Mouse (Mus musculus) ovary, postnatal 36 days (tissue): Measurements from ENCODE around the gene Med27.

Source experiments
- DNase-seq: peaks from one replicate; pipeline ENCODE4 v3.0.0; 2022; ENCODE audit warnings: low spot score, mixed read lengths

The Med27 gene

GRCm38 (mm10) chr2:29437111-29437510, 90.5 kb downstream of the Med27 start:
- DNase-seq = no peak

DNA sequence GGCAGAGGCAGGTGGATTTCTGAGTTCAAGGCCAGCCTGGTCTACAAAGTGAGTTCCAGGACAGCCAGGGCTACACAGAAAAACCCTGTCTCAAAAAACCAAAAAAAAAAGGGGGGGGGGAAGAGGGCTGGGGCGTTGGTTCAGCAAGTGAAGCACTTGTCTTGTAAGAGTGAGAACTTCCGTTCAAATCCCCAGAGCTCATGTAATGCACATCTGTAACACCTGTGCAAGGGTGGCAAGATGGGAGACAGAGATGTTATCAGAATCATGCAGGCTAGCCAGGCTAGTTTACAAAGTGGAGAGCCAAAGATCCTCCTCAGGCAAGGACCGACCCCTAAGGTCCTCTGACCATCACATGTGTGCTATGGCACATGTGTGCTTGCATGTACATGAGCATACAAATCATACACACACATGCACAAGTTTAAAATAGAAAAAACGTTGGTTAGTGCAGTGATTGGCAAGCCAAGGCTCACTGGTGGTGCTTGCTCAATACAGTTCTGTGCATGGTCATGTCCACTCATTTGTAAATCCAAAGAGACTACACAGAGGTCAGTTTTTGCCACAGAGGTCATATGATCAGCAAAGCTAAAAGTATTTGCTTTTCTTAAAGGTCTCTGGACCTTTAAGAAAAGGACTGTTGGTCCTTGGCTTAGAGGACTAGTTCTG, 91.4 kb downstream of the Med27 start:
- DNase-seq = no peak

DNA sequence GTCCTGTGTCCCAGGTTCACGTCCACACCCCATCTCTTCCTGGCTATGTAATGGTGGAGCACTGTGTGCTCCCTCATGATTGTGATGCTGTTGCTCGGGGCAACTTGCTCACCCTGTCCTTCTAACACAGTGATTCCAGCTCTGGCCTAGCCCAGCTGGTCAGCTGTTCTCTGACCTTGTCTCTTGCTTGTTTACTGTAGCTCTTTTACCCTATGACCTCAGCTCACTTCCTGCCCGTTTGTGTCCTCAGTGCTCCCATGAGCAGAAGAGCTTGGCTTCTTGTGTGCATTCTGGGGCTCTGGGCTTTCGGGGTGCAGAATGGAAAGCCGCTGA, 91.9 kb downstream of the Med27 start:
- no peak for DNase-seq

GRCm38 (mm10) chr2:29438986-29439385, 92.4 kb downstream of the Med27 start:
- DNase-seq = no peak

DNA sequence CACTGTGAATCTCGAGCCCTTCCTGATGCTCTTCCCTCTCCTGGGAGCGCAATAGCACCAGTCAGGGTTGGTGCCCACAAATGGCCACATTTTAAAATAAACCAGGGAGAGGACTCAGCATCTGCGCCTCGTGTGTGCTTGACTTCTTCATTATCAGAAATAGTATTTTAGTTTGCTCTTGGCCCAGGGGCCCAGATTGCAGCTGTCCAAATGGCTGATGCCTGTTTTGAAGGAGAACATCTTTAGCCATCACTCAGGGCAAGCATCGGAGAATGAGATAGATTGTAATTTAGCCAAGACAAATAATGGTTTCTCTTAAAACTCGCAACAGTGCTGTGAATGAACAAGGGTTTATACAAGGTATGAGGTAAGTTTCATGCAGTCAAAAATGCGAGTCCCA, 92.8 kb downstream of the Med27 start:
- no peak for DNase-seq

DNA sequence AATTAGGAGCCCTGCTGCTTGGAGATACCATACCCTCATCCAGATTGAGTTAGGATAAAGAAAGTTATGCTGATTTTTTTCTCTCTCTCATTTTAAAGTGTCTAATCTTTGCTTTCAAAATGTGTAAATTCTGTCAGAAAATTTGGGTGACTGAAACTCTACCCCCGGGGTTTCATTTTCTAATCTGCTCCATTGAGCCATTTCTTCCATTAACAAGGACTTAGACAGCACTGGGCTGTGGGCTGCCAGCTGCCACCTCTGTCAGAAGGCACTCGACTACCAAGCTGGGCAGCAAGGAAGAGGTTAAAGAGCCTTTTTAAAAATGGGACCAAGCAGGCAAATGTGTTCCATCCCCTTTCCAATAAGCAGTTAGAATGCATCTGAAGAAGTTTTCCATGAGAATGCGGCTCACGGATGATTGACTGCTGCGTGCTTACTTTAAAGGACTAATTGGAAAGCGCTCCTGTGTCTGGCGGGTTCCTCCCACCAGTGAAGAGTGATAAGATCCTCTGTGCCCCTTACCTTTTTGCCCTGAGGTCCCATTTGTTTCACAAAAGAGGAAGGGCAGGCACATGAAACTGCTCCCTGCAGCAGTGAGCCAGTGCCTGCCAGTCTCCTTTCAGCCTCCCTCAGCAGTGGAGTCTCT, 93.4 kb downstream of the Med27 start:
- DNase-seq = no peak

DNA sequence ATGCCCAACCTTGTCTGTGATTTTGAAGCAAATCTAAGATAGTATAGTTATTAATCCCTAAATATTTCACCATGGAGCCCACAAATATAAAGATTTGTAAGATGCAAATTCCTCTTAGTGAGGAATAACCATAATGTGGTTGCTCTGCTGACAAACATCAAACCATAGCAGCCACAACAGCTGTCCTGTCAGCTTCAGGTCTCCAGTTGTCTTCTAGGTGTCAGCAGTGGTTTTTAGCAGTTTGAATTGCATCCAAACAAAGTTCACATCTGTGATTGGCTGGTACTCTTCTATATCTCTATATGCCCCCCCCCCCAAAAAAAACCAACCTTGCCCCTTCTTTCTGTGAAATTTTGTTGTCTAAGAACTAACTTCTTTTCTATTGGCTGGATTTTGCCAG, 95.7 kb downstream of the Med27 start:
- DNase-seq = no peak

- DNase-seq = no peak
Observed at GRCm38 (mm10) chr2:29443626-29444217, 97.1 kb downstream of the Med27 start.

GRCm38 (mm10) chr2:29448476-29449002, 101.9 kb downstream of the Med27 start:
- DNase-seq = no peak

DNA sequence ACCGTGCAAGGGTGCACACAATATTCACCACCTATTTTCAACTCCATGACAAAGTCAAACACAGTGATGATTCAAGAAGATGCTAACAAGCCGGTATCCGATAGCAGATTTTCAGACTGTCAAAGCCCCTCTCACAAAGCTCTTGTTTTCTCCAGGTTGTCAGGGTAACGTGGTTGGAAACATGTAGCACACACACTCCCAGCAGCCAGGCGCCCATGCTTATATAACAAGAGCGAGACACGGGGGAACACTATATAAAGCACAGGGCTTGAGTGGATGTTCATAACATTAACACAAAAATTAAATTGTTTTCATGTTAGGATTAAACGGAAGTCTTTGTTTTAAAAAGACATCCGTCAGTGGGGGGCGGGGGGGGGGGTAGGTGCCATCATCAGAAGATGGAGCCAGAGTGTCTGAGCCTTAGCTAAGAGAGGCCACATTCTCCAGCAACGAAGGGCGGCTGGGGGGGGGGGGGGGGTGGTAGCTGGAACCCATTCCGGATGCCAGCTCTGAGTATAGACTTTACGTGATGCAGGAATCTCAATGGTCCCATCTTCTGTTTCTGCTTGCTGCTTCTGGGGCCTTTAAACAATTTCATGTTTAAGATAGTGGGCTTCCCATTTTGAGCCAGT, 104.9 kb downstream of the Med27 start:
- no peak for DNase-seq

DNA sequence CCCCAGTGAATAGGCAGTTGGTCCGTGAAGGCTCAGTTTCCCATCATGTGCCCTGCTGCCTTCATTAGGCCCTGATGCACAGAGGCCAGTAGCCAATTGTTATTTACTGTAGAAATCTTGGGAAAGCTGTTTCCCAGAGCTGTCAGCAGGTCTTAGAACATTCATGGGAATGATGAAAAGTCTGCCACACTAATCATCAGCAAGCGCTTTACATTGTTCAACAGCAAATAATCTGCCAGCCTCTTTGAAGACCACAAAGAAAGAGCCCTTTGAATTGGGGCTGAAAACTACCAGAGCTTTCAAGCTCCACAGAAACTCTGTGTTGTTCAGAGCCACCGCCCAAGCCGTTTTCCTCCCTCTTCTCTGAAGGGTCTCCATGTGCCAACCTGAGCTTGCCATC, 106.8 kb downstream of the Med27 start:
- no peak for DNase-seq

DNA sequence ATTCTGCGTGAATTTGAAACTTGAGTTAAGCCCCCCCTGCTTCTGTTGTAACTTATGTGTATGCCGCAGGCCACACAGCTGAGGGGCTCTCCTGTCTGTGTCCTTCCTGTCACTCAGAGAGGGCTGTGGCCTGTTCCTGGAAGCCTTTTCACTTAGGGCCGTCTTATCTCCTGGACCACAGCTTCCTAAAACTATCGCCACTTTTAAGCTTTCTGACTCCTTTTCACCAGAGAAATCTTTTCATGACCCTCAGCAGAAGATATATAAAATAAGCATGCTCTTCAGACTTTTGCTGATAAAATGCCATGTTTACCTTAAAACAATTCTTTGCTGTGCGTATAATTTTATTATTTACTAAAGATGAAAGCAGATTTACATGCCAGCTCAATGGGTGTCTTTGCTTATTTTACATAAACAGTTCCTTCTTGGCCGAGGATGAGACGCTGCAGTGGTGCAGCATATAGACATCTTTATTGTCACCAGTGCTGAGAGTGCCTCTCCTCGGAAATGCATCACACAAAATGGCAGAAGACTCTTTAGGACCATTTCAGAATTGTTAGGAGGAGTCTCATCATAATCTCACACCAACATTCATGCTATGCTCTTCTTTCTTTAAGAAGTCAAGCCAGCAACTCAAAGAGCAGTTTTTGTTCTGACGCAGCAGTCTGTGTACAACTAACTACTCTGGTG, 110.2 kb downstream of the Med27 start:
- no peak for DNase-seq

GRCm38 (mm10) chr2:29457677-29458076, 111.1 kb downstream of the Med27 start:
- no peak for DNase-seq

- no peak for DNase-seq
Observed at GRCm38 (mm10) chr2:29458346-29458950, 111.8 kb downstream of the Med27 start.

DNA sequence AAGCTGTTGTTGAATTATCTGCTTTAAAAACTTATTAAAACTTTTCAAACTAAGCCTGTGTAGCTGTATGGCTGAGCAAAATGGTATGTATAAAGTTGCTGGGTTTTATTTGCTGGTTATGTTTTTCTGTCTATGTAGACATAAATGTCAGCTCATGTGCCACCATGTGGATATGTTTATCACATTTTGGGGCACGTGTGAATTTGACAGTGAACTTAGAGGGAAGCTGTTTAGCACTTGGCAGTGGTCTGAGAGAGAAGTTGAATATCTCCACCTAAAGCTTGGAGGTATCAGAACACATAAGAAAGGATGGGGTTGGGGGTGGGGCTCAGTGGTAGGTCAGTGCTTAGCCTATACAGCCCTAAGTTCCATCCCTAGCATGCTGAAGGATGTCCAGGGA, 113.0 kb downstream of the Med27 start:
- DNase-seq = no peak

DNA sequence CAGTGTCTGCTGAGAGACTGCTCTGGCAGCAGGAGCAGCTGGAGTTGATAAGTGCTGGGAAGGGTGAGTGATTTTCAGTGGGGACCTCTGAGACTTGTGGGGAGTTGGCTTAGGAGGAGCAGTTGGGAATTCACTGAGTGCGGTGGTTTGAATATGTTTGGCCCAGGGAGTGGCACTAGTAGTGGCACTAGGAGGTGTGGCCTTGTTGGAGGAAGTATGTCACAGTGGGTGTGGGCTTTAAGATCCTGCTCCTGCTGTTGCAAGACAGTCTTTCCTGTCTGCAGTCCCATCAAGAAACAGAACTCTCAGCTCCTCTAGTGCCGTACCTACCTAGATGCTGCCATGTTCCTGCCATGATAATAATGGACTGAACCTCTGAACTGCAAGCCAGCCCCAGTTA, 115.2 kb downstream of the Med27 start:
- DNase-seq = no peak

DNA sequence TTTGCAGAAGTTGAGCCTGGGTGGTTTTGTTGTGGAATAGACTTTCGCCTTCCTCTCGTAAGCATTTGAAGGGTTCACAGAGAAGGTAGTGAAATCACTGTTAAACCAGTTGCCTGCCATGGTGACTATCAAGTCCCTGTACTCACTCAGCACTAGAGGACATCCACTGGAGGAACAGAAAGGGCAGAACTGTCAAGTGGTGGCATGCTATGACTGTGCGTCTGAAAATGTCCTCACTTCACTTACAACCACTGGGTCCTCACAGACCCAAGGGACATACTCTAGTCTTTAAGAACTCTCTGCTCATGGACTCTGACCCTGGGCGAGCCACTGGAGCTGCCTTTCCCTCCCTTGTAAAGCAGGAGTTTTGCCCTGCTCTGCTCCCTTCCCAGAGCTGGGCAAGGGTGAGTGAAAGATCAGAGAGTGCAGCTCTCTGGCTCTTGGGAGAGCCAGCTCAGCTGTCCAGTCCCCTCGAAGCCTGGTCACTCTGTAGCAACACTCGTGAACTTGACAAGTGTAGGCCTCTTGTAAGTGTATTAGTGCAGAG, 116.5 kb downstream of the Med27 start:
- DNase-seq = no peak

DNA sequence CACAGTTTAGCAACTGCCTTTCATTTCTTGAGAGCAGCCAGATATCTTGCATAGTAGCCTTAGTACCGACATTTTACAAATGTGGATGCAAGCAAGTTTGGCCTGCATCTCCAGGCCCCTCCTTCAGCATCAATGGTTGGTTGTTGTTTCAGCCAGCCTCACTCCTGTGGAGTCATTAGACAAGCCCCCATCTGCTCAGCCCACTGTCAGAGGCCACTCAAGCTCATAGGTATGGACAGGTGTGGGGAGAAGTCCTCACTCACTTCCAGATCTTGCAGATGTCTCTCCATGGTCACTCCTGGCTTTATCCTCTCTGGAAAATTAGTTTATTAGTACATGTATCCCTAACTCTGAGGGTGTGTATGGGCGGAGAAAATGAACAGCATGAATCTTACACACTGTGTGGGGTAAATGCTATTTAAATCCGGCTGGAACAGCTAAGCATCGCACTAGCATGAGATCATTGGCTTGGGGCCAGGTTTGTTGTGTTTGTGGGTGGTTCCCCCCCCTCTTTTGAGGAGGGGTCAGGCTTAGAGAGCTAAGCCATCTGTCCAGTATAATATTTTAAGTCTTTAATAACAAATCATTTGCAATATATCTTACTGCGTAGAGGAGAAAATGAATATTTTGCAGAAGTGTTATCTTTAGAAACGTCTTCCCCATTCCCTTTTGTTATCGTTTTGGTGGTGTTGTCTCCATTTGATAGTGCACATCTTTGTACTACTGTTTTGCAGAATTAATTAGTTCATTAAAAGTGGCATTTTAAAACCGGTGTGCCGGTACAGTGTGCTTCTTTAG, 118.4 kb downstream of the Med27 start:
- no peak for DNase-seq

DNA sequence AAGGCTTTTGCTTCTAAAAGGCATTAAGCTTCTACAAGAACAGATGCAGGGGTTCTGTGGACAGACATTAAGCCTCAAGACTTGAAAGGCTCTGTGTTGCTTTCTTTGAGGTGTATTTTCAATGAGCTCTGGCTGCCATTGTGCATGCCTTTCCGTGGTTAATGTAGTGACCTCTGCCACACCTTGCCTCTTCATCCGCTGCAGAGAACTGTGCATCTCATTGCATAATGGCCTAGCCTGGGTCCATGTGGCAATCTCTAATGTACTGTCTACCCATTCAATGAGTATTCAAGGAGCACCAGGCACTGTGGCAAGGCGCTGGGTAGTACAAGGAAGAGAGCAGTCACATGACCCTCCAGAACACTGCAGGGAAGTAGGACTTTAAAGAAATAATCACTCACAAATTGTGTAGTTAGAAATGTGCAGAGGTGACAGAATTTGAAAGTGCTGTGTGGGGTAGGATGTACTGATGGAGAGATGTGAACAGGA, 119.1 kb downstream of the Med27 start:
- DNase-seq = no peak

- DNase-seq = no peak
Observed at GRCm38 (mm10) chr2:29466396-29466795, 119.8 kb downstream of the Med27 start.

- DNase-seq = no peak
Observed at GRCm38 (mm10) chr2:29468517-29468936, 121.9 kb downstream of the Med27 start.
